Mouse (Mus musculus): ENCODE measurements around the gene Pacrg. TPM values are rescaled to one million over a fixed set of nuclear protein-coding genes. Genes with fewer than 3 reads are reported as not detected.

The Pacrg gene
- total and polyA plus RNA-seq, 2 experiments from 2014 or later, result 1.1 to 1.4 TPM

DNA sequence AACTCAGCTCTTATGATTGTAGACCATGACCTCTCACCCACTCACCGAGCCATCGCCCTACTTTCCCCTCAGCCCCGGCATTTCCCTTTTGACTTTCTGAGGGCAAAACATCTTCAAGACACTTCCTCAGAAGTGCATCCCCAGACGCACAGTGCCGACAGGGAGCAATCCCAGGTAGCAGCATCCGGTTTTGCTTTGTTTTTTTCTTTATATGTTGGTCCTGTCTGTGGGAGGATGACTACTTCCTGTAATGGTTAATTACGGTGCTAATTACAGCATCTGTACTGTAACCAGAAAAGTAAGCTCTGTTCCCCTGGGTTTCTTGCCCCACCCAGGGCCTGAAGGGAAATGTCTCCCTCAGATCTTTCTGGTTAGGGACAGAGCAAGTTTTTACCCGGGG is 468.6 kb downstream of the Pacrg start:
- no peaks in the 10 kb centered on the region for H3K27me3 ChIP-seq (ENCODE audit: control insufficient read depth, insufficient read depth, low read length)
- peaks cover 60% of the 10 kb centered on the region for H3K4me1 ChIP-seq (ENCODE audit: control insufficient read depth, insufficient read depth)
- 61% methylated on average over 8 of the region's 8 CpGs for WGBS

DNA sequence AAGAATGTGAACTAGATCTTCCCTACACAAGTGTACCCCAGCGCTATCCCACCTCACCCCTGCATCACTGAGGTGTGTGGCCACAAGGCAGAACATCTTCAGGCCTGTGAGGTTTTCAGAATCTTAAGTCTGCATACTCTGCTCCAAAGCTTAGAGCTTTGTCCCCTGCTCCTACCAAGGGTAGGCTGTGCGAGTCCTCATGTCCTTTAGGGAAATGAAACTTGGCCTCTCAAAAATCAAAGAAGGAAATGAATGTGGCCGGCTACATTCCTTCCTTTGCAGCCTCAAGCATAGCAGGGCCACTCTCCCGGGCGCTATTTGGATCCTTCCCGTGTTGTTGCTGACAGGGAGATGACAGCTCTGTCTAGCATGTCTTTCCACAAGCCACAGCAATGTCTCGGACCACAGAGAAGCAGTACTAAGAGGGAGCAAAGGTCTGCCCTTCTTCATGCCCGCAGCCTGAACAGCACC is 469.4 kb downstream of the Pacrg start:
- TF ChIP-seq EP300 (IDR thresholded peaks at IDR 0.05; ENCODE audit: low read depth), result no peak
- no peak for TF ChIP-seq CTCF (IDR thresholded peaks at IDR 0.05; ENCODE audit: low read depth)
- peaks cover 66% of the 10 kb centered on the region for H3K4me1 ChIP-seq (ENCODE audit: control insufficient read depth, insufficient read depth)
- no peak overlapping the region for H3K4me3 ChIP-seq (ENCODE audit: low read depth, low read length)
- 14% methylated on average over 8 of the region's 8 CpGs for WGBS
- DNase-seq (ENCODE audit: low spot score), result no peak
- H3K9ac ChIP-seq (replicated peaks; ENCODE audit: low read depth, low read length), result peak overlapping the region; percentile 12; the same call in 1 of the 2 replicates
- H3K9me3 ChIP-seq (replicated peaks; ENCODE audit: control insufficient read depth, low read length), result no peaks in the 10 kb centered on the region
- peak overlapping the region; percentile 14; the same call in 1 of the 2 replicates for H3K4me2 ChIP-seq (ENCODE audit: low read depth, low read length)
- peak overlapping the region; percentile 92 for H3K27ac ChIP-seq (ENCODE audit: low read depth)
- H3K36me3 ChIP-seq (replicated peaks; ENCODE audit: control insufficient read depth, insufficient read depth, low read length), result no peaks in the 10 kb centered on the region
- ATAC-seq (ENCODE audit: insufficient read depth, low read depth), result peak; percentile 50
- H3K27me3 ChIP-seq (ENCODE audit: control insufficient read depth, insufficient read depth, low read length), result no peaks in the 10 kb centered on the region

More for the DNA sequence above, 468.6 kb downstream of the Pacrg start:
- no peak overlapping the region for H3K9ac ChIP-seq (replicated peaks; ENCODE audit: low read depth, low read length)
- no peaks in the 10 kb centered on the region for H3K9me3 ChIP-seq (replicated peaks; ENCODE audit: control insufficient read depth, low read length)
- H3K4me3 ChIP-seq (ENCODE audit: low read depth, low read length), result no peak overlapping the region
- TF ChIP-seq EP300 (IDR thresholded peaks at IDR 0.05; ENCODE audit: low read depth) (peak; percentile 46; the same call in 1 of the 2 replicates), CTCF (IDR thresholded peaks at IDR 0.05; ENCODE audit: low read depth) (no peak)
- ATAC-seq (ENCODE audit: insufficient read depth, low read depth), result no peak
- no peaks in the 10 kb centered on the region for H3K36me3 ChIP-seq (replicated peaks; ENCODE audit: control insufficient read depth, insufficient read depth, low read length)
- H3K4me2 ChIP-seq (ENCODE audit: low read depth, low read length), result 0 out of 2 replicates have a peak overlapping the region, but pooled peaks have one; percentile 23
- no peak for DNase-seq (ENCODE audit: low spot score)
- H3K27ac ChIP-seq (ENCODE audit: low read depth), result peak overlapping the region; percentile 92

DNA sequence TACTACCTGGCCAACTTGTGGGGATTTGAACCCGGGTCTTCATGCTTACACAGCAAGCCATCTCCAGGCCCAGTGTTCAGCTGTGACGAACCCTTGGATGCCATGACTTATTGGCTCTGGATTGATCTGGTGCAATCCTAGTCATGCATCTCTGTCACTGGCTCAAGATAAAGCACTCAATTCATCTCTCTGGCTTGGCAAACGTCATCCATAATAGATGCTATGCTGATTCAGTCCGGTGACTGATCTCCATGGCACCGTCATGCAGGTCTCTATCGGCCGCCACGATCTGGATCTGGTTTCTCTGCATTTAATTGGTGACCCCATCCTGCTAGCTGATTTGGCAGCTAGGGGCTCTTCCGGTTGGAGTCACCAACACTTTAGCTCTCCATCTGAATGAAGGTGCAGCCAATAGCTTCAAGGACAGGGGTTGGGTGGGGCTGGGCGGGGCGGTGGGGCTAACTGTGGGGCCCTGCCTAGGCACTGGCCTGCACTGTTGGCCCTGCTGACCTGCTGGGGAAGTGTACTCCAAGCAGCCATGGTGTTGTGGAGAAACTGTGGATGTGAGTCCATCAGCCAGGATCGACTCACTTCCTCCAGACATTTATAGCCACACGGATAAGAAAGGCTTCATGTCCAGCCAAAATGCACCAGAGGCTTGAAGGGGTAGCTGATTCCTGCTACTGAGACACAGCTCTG is 470.0 kb downstream of the Pacrg start:
- Histone ChIP-seq H3K4me3 (ENCODE audit: low read depth, low read length) (no peak overlapping the region), H3K9ac (replicated peaks; ENCODE audit: low read depth, low read length) (peak overlapping the region; percentile 12; the same call in 1 of the 2 replicates), H3K9me3 (replicated peaks; ENCODE audit: control insufficient read depth, low read length) (no peaks in the 10 kb centered on the region), H3K36me3 (replicated peaks; ENCODE audit: control insufficient read depth, insufficient read depth, low read length) (no peaks in the 10 kb centered on the region), H3K27ac (ENCODE audit: low read depth) (peak overlapping the region; percentile 92), H3K4me2 (ENCODE audit: low read depth, low read length) (no peak overlapping the region), H3K27me3 (ENCODE audit: control insufficient read depth, insufficient read depth, low read length) (no peaks in the 10 kb centered on the region), H3K4me1 (ENCODE audit: control insufficient read depth, insufficient read depth) (peaks cover 70% of the 10 kb centered on the region)
- DNase-seq (ENCODE audit: low spot score) (no peak), ATAC-seq (ENCODE audit: insufficient read depth, low read depth) (peak; percentile 34; the same call in 1 of the 2 replicates)
- 69% methylated on average over 13 of the region's 13 CpGs for WGBS
- TF ChIP-seq CTCF (IDR thresholded peaks at IDR 0.05; ENCODE audit: low read depth), result no peak
- no peak for TF ChIP-seq EP300 (IDR thresholded peaks at IDR 0.05; ENCODE audit: low read depth)

DNA sequence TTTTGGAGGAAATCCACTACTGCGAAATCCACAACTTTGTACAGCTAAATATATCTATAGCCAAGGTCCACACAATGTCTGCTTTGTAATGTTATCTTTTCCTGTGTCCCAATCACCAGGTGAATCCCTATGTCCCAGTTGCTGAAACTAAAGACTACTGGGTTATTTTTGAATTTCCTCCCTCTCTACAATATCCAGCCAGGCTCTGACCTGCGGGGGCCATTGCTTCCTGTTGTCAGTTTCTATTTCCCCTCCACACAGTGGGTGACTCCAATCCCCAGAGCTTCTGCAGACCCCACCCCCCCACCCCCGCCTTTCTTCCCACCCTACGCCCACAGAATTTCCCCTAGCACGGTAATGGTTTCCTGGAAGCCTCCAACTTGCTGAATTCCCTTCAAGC is 473.1 kb downstream of the Pacrg start:
- WGBS, result 59% methylated on average over 5 of the region's 5 CpGs
- H3K4me1 ChIP-seq (ENCODE audit: control insufficient read depth, insufficient read depth), result peaks cover 64% of the 10 kb centered on the region
- peak overlapping the region; percentile 64 for H3K27ac ChIP-seq (ENCODE audit: low read depth)
- ATAC-seq (ENCODE audit: insufficient read depth, low read depth), result peak; percentile 24
- no peak overlapping the region for H3K9ac ChIP-seq (replicated peaks; ENCODE audit: low read depth, low read length)
- TF ChIP-seq EP300 (IDR thresholded peaks at IDR 0.05; ENCODE audit: low read depth) (peak; percentile 38; the same call in 1 of the 2 replicates), CTCF (IDR thresholded peaks at IDR 0.05; ENCODE audit: low read depth) (no peak)
- H3K9me3 ChIP-seq (replicated peaks; ENCODE audit: control insufficient read depth, low read length), result no peaks in the 10 kb centered on the region
- H3K36me3 ChIP-seq (replicated peaks; ENCODE audit: control insufficient read depth, insufficient read depth, low read length), result no peaks in the 10 kb centered on the region
- no peak overlapping the region for H3K4me2 ChIP-seq (ENCODE audit: low read depth, low read length)
- H3K4me3 ChIP-seq (ENCODE audit: low read depth, low read length), result no peak overlapping the region
- H3K27me3 ChIP-seq (ENCODE audit: control insufficient read depth, insufficient read depth, low read length), result no peaks in the 10 kb centered on the region
- no peak for DNase-seq (ENCODE audit: low spot score)

DNA sequence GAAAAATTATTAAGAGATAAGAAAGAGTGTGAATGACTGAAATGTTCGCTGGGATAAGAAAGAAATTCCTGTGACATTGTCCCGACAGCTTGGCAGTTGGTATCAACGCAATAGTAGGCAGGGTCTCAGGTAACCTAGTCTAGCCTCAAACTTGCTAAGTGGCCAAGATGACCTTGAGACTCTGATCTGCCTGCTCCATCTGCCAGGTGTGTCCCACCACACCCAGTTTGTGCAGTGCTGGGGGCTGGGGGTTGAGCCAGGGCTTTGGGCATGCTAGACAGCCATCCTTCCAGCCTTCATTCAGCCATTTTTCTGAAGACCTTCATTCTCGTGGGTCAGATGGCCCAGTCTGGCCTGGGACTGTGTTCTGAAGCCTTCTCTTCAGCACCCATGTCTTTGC is 473.5 kb downstream of the Pacrg start:
- DNase-seq (ENCODE audit: low spot score) (no peak), ATAC-seq (ENCODE audit: insufficient read depth, low read depth) (no peak)
- peaks cover 64% of the 10 kb centered on the region for H3K4me1 ChIP-seq (ENCODE audit: control insufficient read depth, insufficient read depth)
- 59% methylated on average over 4 of the region's 4 CpGs for WGBS
- H3K4me3 ChIP-seq (ENCODE audit: low read depth, low read length), result no peak overlapping the region
- H3K9me3 ChIP-seq (replicated peaks; ENCODE audit: control insufficient read depth, low read length), result no peaks in the 10 kb centered on the region
- H3K27ac ChIP-seq (ENCODE audit: low read depth), result peak overlapping the region; percentile 64
- H3K4me2 ChIP-seq (ENCODE audit: low read depth, low read length), result no peak overlapping the region
- TF ChIP-seq CTCF (IDR thresholded peaks at IDR 0.05; ENCODE audit: low read depth) (no peak), EP300 (IDR thresholded peaks at IDR 0.05; ENCODE audit: low read depth) (no peak)
- H3K36me3 ChIP-seq (replicated peaks; ENCODE audit: control insufficient read depth, insufficient read depth, low read length), result no peaks in the 10 kb centered on the region
- no peaks in the 10 kb centered on the region for H3K27me3 ChIP-seq (ENCODE audit: control insufficient read depth, insufficient read depth, low read length)
- no peak overlapping the region for H3K9ac ChIP-seq (replicated peaks; ENCODE audit: low read depth, low read length)
